Mouse (Mus musculus) gastrocnemius, postnatal 4 days (tissue): ENCODE data around the gene Gm20741. TPM values are rescaled to one million over a fixed set of nuclear protein-coding genes. Genes with fewer than 3 reads are reported as not detected.
A peak's percentile ranks its signal among the peaks of the same experiment; 100 is the strongest.

ENCODE experiments used
- DNase-seq, 2 experiments: peaks; one replicate each; pipeline ENCODE4 v3.0.0; 2021 to 2022; ENCODE audit warnings: low spot score in 2 of 2, mixed read lengths in 2 of 2
- long read RNA-seq, 2 experiments: library from polyadenylated mRNA; stranded (forward); transcript quantifications; one replicate each; pipeline ENCODE4 v2.0.0; 2021
- total RNA-seq, 2 experiments: library from RNA; stranded (reverse); gene quantifications; 2 replicates each; pipeline ENCODE4 v1.2.3; 2021

The Gm20741 gene
- not detected for total RNA-seq
- long read RNA-seq, experiment 1: 0 reads
- long read RNA-seq, experiment 2: 0 reads

DNA sequence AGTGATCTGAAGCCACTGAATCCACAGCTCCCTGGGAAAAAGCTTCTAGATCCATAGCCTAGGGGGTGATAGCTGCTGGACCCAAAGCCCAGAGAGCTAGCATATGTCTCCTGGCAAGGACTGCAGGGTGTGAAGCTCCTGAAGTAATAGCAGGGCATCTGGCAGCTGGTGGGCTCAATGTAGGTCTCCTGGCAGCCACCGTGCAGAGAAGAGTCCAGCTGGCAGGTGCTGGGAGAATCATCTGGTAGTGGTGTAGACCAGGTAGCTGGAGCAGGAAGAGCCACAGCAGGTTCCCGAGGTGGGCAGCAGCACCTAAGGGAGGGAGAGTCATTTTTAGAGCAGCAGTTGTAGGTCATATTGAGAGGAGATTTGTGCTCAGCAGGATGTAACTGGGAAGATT, at the start of gene Gm20741:
Gm20741 (minus strand) TSS at position 394 of the 400 bp plus-strand sequence.
- no peak for DNase-seq

GRCm38 (mm10) chr16:88851450-88851849, 39.4 kb upstream of the Gm20741 start:
- no peak for DNase-seq

GRCm38 (mm10) chr16:88848558-88848957, 36.5 kb upstream of the Gm20741 start:
- DNase-seq: no peak

- DNase-seq: no peak
Measured at GRCm38 (mm10) chr16:88847363-88847762, 35.3 kb upstream of the Gm20741 start.

DNA sequence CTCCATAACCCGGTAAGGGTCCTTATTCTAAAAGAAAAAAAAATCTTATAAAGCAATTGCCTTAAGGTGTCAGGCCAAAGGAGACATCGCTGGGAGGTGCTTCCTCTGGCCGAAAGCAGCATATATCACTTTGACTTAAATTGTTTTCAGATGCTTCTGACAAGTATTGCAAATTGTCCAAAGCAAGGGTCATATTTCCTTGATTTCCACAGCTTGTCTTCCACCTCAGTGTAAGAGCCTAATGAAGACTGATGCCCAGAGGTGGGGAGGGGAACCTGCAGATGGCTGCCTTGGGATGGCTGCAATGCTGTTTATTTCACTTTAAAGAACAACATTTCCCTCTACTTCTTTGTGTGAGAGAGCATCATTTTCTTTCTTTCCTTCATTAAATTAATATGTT, 15.0 kb upstream of the Gm20741 start:
- no peak for DNase-seq

- DNase-seq: no peak
Measured at GRCm38 (mm10) chr16:88826095-88826652, 14.2 kb upstream of the Gm20741 start, which contains the start of gene Krtap14. Krtap14 (minus strand) TSS chr16:88826145.

GRCm38 (mm10) chr16:88823736-88824135, 11.7 kb upstream of the Gm20741 start:
- DNase-seq: no peak

GRCm38 (mm10) chr16:88820066-88820465, 8.0 kb upstream of the Gm20741 start, which contains the start of gene Krtap15:
Krtap15 (plus strand) TSS chr16:88820215.
- DNase-seq: peak in 1 of 2 experiments; percentile 12

GRCm38 (mm10) chr16:88786786-88787185, 25.2 kb downstream of the Gm20741 start:
- no peak for DNase-seq

DNA sequence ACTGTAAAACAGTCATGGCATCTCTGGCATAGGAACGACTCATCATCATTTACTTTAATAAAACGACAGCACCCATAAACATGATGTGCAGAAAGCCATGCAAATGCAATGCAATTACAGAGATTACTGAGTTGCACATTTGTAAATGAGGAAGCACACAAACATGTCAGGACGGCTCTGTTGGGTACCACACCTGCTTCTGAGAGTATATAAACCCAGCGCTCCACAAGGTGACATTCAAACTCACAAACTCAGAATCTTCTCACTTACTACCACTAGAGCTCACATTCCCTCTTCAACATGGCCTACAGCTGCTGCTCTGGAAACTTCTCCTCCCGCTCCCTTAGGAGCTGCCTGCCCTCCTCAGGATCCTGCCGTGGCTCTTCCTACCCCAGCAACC, 34.4 kb downstream of the Gm20741 start, which contains the start of gene Gm5965:
Gm5965 (plus strand) TSS at position 301 of the 400 bp plus-strand sequence.
- no peak for DNase-seq

DNA sequence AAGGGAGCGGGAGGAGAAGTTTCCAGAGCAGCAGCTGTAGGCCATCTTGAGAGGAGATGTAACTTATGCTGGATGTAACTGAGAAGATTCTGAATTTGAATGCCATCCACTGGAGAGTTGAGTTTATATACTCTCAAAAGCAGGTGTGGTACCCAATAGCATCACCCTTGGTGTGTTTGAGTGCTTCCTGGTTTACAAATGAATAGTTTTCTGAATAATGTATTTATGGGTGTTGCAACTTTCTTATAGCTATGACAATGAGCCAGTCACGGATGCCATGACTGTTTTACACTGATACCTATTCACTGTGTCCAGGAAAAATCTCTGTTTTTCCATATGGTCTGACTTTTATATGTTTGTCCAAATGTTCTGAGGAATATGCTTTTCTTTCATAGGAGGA, 37.9 kb downstream of the Gm20741 start, which contains the start of gene 2310057N15Rik:
2310057N15Rik (minus strand) TSS at position 101 of the 400 bp plus-strand sequence.
- no peak for DNase-seq

Other genes with a start within 250 kb of the Gm20741 start
- not detected for gene Cldn8, start 249.0 kb downstream of the Gm20741 start, total RNA-seq
- not detected for gene Krtap24-1, start 199.9 kb downstream of the Gm20741 start, total RNA-seq
- gene 2310079G19Rik, start 184.6 kb downstream of the Gm20741 start, total RNA-seq: not detected
- not detected for gene Krtap26-1, start 164.4 kb downstream of the Gm20741 start, total RNA-seq
- gene Krtap27-1, start 140.5 kb downstream of the Gm20741 start, total RNA-seq: not detected
- not detected for gene 2310061N02Rik, start 104.3 kb downstream of the Gm20741 start, total RNA-seq
- not detected for gene Krtap13-1, start 83.4 kb downstream of the Gm20741 start, total RNA-seq
- not detected for gene Krtap13, start 60.6 kb downstream of the Gm20741 start, total RNA-seq
- gene 2310034C09Rik, start 53.4 kb downstream of the Gm20741 start, total RNA-seq: not detected
- gene 2310057N15Rik, start 38.0 kb downstream of the Gm20741 start, total RNA-seq: not detected
- gene Gm5965, start 34.3 kb downstream of the Gm20741 start, total RNA-seq: not detected
- not detected for gene Krtap15, start 8.0 kb upstream of the Gm20741 start, total RNA-seq
- not detected for gene Krtap14, start 13.9 kb upstream of the Gm20741 start, total RNA-seq
- not detected for gene Krtap19-1, start 57.2 kb upstream of the Gm20741 start, total RNA-seq
- gene Krtap19-2, start 62.0 kb upstream of the Gm20741 start, total RNA-seq: not detected
- gene Krtap19-3, start 65.8 kb upstream of the Gm20741 start, total RNA-seq: not detected
- not detected for gene Krtap19-4, start 72.9 kb upstream of the Gm20741 start, total RNA-seq
- not detected for gene Krtap19-5, start 84.2 kb upstream of the Gm20741 start, total RNA-seq
- not detected for gene Krtap19-9b, start 120.0 kb upstream of the Gm20741 start, total RNA-seq
- not detected for gene Krtap16-3, start 150.7 kb upstream of the Gm20741 start, total RNA-seq
- gene Krtap22-2, start 198.5 kb upstream of the Gm20741 start, total RNA-seq: not detected
- gene Gm10229, start 203.1 kb upstream of the Gm20741 start, total RNA-seq: not detected
- gene Krtap6-1, start 219.5 kb upstream of the Gm20741 start, total RNA-seq: not detected
- gene Gm10228, start 229.3 kb upstream of the Gm20741 start, total RNA-seq: not detected
- gene Krtap6-5, start 235.7 kb upstream of the Gm20741 start, total RNA-seq: not detected